ENCODE assay signal across 28 mouse cellular contexts in genomic region chr1:107346788-107347187, GRCm38 (mm10). TPM values are rescaled to one million over a fixed set of nuclear protein-coding genes. Genes with fewer than 3 reads are reported as not detected.
A peak's percentile ranks its signal among the peaks of the same experiment; 100 is the strongest.
DNase-seq lines count a peak whose midpoint lies in the region; ATAC-seq and TF ChIP-seq lines count a peak whose summit lies in the region.
"Had no signal": no experiment of that assay in that cellular context is flagged by ENCODE, and none has a peak within 500 bp of the region (broad histone marks: within the 10 kb centered on the region; RNA-seq: fewer than 3 reads in every experiment).

No protein-coding gene starts in this region.

- H3K4me3 ChIP-seq in hindbrain, embryonic 16.5 days (ENCODE audit: low read length): no peak overlapping the region
- H3K4me3 ChIP-seq in hindbrain, embryonic 14.5 days (replicated peaks; ENCODE audit: low read length): no peak overlapping the region
- H3K4me3 ChIP-seq in midbrain, embryonic 15.5 days: no peak overlapping the region
- no peak overlapping the region for H3K4me3 ChIP-seq in midbrain, embryonic 11.5 days (ENCODE audit: low read depth, low read length)
- H3K4me3 ChIP-seq in midbrain, postnatal 0 days (ENCODE audit: low read depth, low read length): no peak overlapping the region
- H3K4me3 ChIP-seq in midbrain, embryonic 13.5 days (replicated peaks): no peak overlapping the region
- H3K4me3 ChIP-seq: embryonic facial prominence, embryonic 13.5 days; embryonic facial prominence, embryonic 15.5 days; erythroblast, embryonic 14.5 days; forebrain, embryonic 10.5 days; forebrain, embryonic 12.5 days; forebrain, embryonic 15.5 days had no signal

- 88% methylated on average over 2 of the region's 2 CpGs for WGBS in hindbrain, embryonic 16.5 days
- 92% methylated on average over 2 of the region's 2 CpGs for WGBS in hindbrain, embryonic 14.5 days
- WGBS in midbrain, embryonic 15.5 days: 80% methylated on average over 2 of the region's 2 CpGs
- WGBS in midbrain, embryonic 11.5 days: 88% methylated on average over 2 of the region's 2 CpGs
- 62% methylated on average over 2 of the region's 2 CpGs for WGBS in midbrain, postnatal 0 days
- WGBS in midbrain, embryonic 13.5 days: 94% methylated on average over 2 of the region's 2 CpGs

- peak; percentile 60; the same call in 1 of the 2 replicates for ATAC-seq in hindbrain, embryonic 16.5 days
- ATAC-seq in hindbrain, embryonic 14.5 days (ENCODE audit: low FRiP score): no peak
- ATAC-seq in midbrain, embryonic 15.5 days (replicated peaks): peak; percentile 70
- no peak for ATAC-seq in midbrain, embryonic 11.5 days (ENCODE audit: low FRiP score)
- ATAC-seq in midbrain, postnatal 0 days (ENCODE audit: low FRiP score): peak; percentile 18; the same call in 1 of the 2 replicates
- ATAC-seq in midbrain, embryonic 13.5 days: no peak
- ATAC-seq: forebrain, embryonic 15.5 days had no signal

- no peaks in the 10 kb centered on the region for H3K4me1 ChIP-seq in hindbrain, embryonic 16.5 days (ENCODE audit: control insufficient read depth, insufficient read depth, low read depth, low read length)
- H3K4me1 ChIP-seq in hindbrain, embryonic 14.5 days (replicated peaks; ENCODE audit: control insufficient read depth, insufficient read depth, low read length): no peaks in the 10 kb centered on the region
- H3K4me1 ChIP-seq in midbrain, embryonic 15.5 days: no peaks in the 10 kb centered on the region
- no peaks in the 10 kb centered on the region for H3K4me1 ChIP-seq in midbrain, embryonic 11.5 days (ENCODE audit: control insufficient read depth, insufficient read depth, low read length)
- no peaks in the 10 kb centered on the region for H3K4me1 ChIP-seq in midbrain, postnatal 0 days (ENCODE audit: insufficient read depth, low read length)
- no peaks in the 10 kb centered on the region for H3K4me1 ChIP-seq in midbrain, embryonic 13.5 days (replicated peaks)
- H3K4me1 ChIP-seq: embryonic facial prominence, embryonic 13.5 days; embryonic facial prominence, embryonic 15.5 days; forebrain, embryonic 10.5 days; forebrain, embryonic 12.5 days; forebrain, embryonic 15.5 days had no signal

- no peak overlapping the region for H3K9ac ChIP-seq in hindbrain, embryonic 16.5 days (ENCODE audit: low read depth, low read length)
- H3K9ac ChIP-seq in hindbrain, embryonic 14.5 days: no peak overlapping the region
- no peak overlapping the region for H3K9ac ChIP-seq in midbrain, embryonic 15.5 days
- H3K9ac ChIP-seq in midbrain, embryonic 11.5 days (ENCODE audit: low read length): no peak overlapping the region
- H3K9ac ChIP-seq in midbrain, postnatal 0 days (replicated peaks; ENCODE audit: low read length, poor library complexity, severe bottlenecking): no peak overlapping the region
- H3K9ac ChIP-seq in midbrain, embryonic 13.5 days (replicated peaks): no peak overlapping the region
- H3K9ac ChIP-seq: embryonic facial prominence, embryonic 13.5 days; embryonic facial prominence, embryonic 15.5 days; forebrain, embryonic 12.5 days; forebrain, embryonic 15.5 days had no signal

- DNase-seq in hindbrain, embryonic 14.5 days (ENCODE audit: low spot score): no peak
- no peak for DNase-seq in midbrain, embryonic 11.5 days (ENCODE audit: low spot score, missing footprints)
- DNase-seq in midbrain, postnatal 0 days (ENCODE audit: low spot score): no peak
- DNase-seq: adrenal gland, adult 2 months; adrenal gland, postnatal 10 days; adrenal gland, postnatal 25 days; cerebellum, adult 11 months; cerebellum, adult 18-20 months; cerebellum, adult 8-10 months; cerebellum, adult 9-11 months; cerebellum, postnatal 36 days; embryo, embryonic 11 days had no signal

- no peak for TF ChIP-seq CTCF in midbrain, postnatal 0 days (IDR thresholded peaks at IDR 0.05)

- no peaks in the 10 kb centered on the region for H3K27me3 ChIP-seq in hindbrain, embryonic 16.5 days (replicated peaks; ENCODE audit: control insufficient read depth, insufficient read depth, low read length)
- no peaks in the 10 kb centered on the region for H3K27me3 ChIP-seq in hindbrain, embryonic 14.5 days (ENCODE audit: control insufficient read depth, insufficient read depth, low read length)
- H3K27me3 ChIP-seq in midbrain, embryonic 15.5 days (replicated peaks): no peaks in the 10 kb centered on the region
- no peaks in the 10 kb centered on the region for H3K27me3 ChIP-seq in midbrain, embryonic 11.5 days (ENCODE audit: control insufficient read depth, insufficient read depth, low read length)
- H3K27me3 ChIP-seq in midbrain, postnatal 0 days (ENCODE audit: insufficient read depth, low read length): no peaks in the 10 kb centered on the region
- H3K27me3 ChIP-seq in midbrain, embryonic 13.5 days: no peaks in the 10 kb centered on the region
- H3K27me3 ChIP-seq: embryonic facial prominence, embryonic 13.5 days; embryonic facial prominence, embryonic 15.5 days; forebrain, embryonic 12.5 days; forebrain, embryonic 15.5 days had no signal

- H3K27ac ChIP-seq in hindbrain, embryonic 16.5 days (ENCODE audit: low read depth, low read length): no peak overlapping the region
- no peak overlapping the region for H3K27ac ChIP-seq in hindbrain, embryonic 14.5 days
- no peak overlapping the region for H3K27ac ChIP-seq in midbrain, embryonic 15.5 days
- no peak overlapping the region for H3K27ac ChIP-seq in midbrain, embryonic 11.5 days (ENCODE audit: low read depth, low read length)
- no peak overlapping the region for H3K27ac ChIP-seq in midbrain, postnatal 0 days (ENCODE audit: low read depth, low read length)
- H3K27ac ChIP-seq in midbrain, embryonic 13.5 days: no peak overlapping the region
- H3K27ac ChIP-seq: embryonic facial prominence, embryonic 13.5 days; embryonic facial prominence, embryonic 15.5 days; forebrain, embryonic 10.5 days; forebrain, embryonic 12.5 days; forebrain, embryonic 15.5 days had no signal

- H3K4me2 ChIP-seq in hindbrain, embryonic 16.5 days (ENCODE audit: low read length): no peak overlapping the region
- no peak overlapping the region for H3K4me2 ChIP-seq in hindbrain, embryonic 14.5 days (replicated peaks)
- no peak overlapping the region for H3K4me2 ChIP-seq in midbrain, embryonic 15.5 days
- H3K4me2 ChIP-seq in midbrain, embryonic 11.5 days: no peak overlapping the region
- H3K4me2 ChIP-seq in midbrain, postnatal 0 days (ENCODE audit: low read depth, low read length, poor library complexity, severe bottlenecking): no peak overlapping the region
- no peak overlapping the region for H3K4me2 ChIP-seq in midbrain, embryonic 13.5 days (replicated peaks)
- H3K4me2 ChIP-seq: embryonic facial prominence, embryonic 13.5 days; embryonic facial prominence, embryonic 15.5 days; forebrain, embryonic 12.5 days; forebrain, embryonic 15.5 days had no signal

- no peaks in the 10 kb centered on the region for H3K36me3 ChIP-seq in hindbrain, embryonic 16.5 days (ENCODE audit: control insufficient read depth, insufficient read depth, low read length)
- no peaks in the 10 kb centered on the region for H3K36me3 ChIP-seq in hindbrain, embryonic 14.5 days (replicated peaks; ENCODE audit: control insufficient read depth, insufficient read depth)
- H3K36me3 ChIP-seq in midbrain, embryonic 15.5 days (replicated peaks): no peaks in the 10 kb centered on the region
- H3K36me3 ChIP-seq in midbrain, embryonic 11.5 days (ENCODE audit: control insufficient read depth, insufficient read depth, low read length): no peaks in the 10 kb centered on the region
- no peaks in the 10 kb centered on the region for H3K36me3 ChIP-seq in midbrain, postnatal 0 days (ENCODE audit: insufficient read depth, low read length)
- no peaks in the 10 kb centered on the region for H3K36me3 ChIP-seq in midbrain, embryonic 13.5 days
- H3K36me3 ChIP-seq: embryonic facial prominence, embryonic 13.5 days; embryonic facial prominence, embryonic 15.5 days; forebrain, embryonic 10.5 days; forebrain, embryonic 12.5 days; forebrain, embryonic 15.5 days had no signal

- no peaks in the 10 kb centered on the region for H3K9me3 ChIP-seq in hindbrain, embryonic 16.5 days (ENCODE audit: control insufficient read depth, low read length)
- H3K9me3 ChIP-seq in hindbrain, embryonic 14.5 days (ENCODE audit: control insufficient read depth, low read length): no peaks in the 10 kb centered on the region
- no peaks in the 10 kb centered on the region for H3K9me3 ChIP-seq in midbrain, embryonic 15.5 days
- no peaks in the 10 kb centered on the region for H3K9me3 ChIP-seq in midbrain, embryonic 11.5 days (ENCODE audit: control insufficient read depth, low read length)
- no peaks in the 10 kb centered on the region for H3K9me3 ChIP-seq in midbrain, postnatal 0 days (ENCODE audit: low read length)
- no peaks in the 10 kb centered on the region for H3K9me3 ChIP-seq in midbrain, embryonic 13.5 days
- H3K9me3 ChIP-seq: embryonic facial prominence, embryonic 13.5 days; embryonic facial prominence, embryonic 15.5 days; forebrain, embryonic 10.5 days; forebrain, embryonic 12.5 days; forebrain, embryonic 15.5 days had no signal

RNA-seq across cellular contexts. Expression of gene Serpinb11, which starts 14.2 kb away (rescaled TPM):
- 0.08 TPM in 1 of 2 replicates, not detected in the other for polyA plus RNA-seq in hindbrain, embryonic 16.5 days (2015; fragmentation: Nextera tagmentation; extraction: Ambion mirVana)
- polyA plus RNA-seq in hindbrain, embryonic 14.5 days (2014; fragmentation: Nextera tagmentation; extraction: Ambion mirVana): not detected in 2 replicates
- not detected in 2 replicates for polyA plus RNA-seq in midbrain, embryonic 15.5 days (2015; fragmentation: Nextera tagmentation; extraction: Ambion mirVana)
- polyA plus RNA-seq in midbrain, embryonic 11.5 days (2014; fragmentation: Nextera tagmentation; extraction: Ambion mirVana): not detected in 2 replicates
- total RNA-seq in midbrain, postnatal 0 days (2014; rRNA removed): not detected in 2 replicates
- not detected in 2 replicates for polyA plus RNA-seq in midbrain, postnatal 0 days (2015; fragmentation: Nextera tagmentation; extraction: Ambion mirVana)
- polyA plus RNA-seq in midbrain, embryonic 13.5 days (2015; fragmentation: Nextera tagmentation; extraction: Ambion mirVana): not detected in 2 replicates
- total RNA-seq: adrenal gland, adult 2 months; adrenal gland, postnatal 10 days; adrenal gland, postnatal 25 days; adrenal gland, postnatal 4 days; common myeloid progenitor, adult 5-6 weeks; ES-E14; MEL had no signal
- polyA plus RNA-seq: adrenal gland, adult 2 months; brain, embryonic 14.5 days; C2C12; embryonic facial prominence, embryonic 11.5 days; erythroblast, embryonic 14.5 days; forebrain, embryonic 10.5 days; forebrain, embryonic 12.5 days; forebrain, embryonic 15.5 days had no signal

RNA-seq across cellular contexts. Expression of gene Serpinb7, which starts 52.7 kb away (rescaled TPM):
- 0.16 TPM in 1 of 2 replicates, not detected in the other for polyA plus RNA-seq in hindbrain, embryonic 16.5 days (2015; fragmentation: Nextera tagmentation; extraction: Ambion mirVana)
- polyA plus RNA-seq in hindbrain, embryonic 14.5 days (2014; fragmentation: Nextera tagmentation; extraction: Ambion mirVana): 0.25 TPM in 1 of 2 replicates, not detected in the other
- not detected in 2 replicates for polyA plus RNA-seq in midbrain, embryonic 15.5 days (2015; fragmentation: Nextera tagmentation; extraction: Ambion mirVana)
- polyA plus RNA-seq in midbrain, embryonic 11.5 days (2014; fragmentation: Nextera tagmentation; extraction: Ambion mirVana): not detected in 2 replicates
- not detected in 2 replicates for total RNA-seq in midbrain, postnatal 0 days (2014; rRNA removed)
- polyA plus RNA-seq in midbrain, postnatal 0 days (2015; fragmentation: Nextera tagmentation; extraction: Ambion mirVana): not detected in 2 replicates
- not detected in 2 replicates for polyA plus RNA-seq in midbrain, embryonic 13.5 days (2015; fragmentation: Nextera tagmentation; extraction: Ambion mirVana)
- total RNA-seq: adrenal gland, adult 2 months; adrenal gland, postnatal 10 days; adrenal gland, postnatal 25 days; adrenal gland, postnatal 4 days; common myeloid progenitor, adult 5-6 weeks; ES-E14; MEL had no signal
- polyA plus RNA-seq: adrenal gland, adult 2 months; embryonic facial prominence, embryonic 11.5 days; erythroblast, embryonic 14.5 days; forebrain, embryonic 10.5 days; forebrain, embryonic 12.5 days; forebrain, embryonic 15.5 days had no signal

Comparison
In these comparisons a context has a peak if more than half of its experiments do, and no peak if none do; other contexts are left out.
1. ATAC-seq: peak in hindbrain, embryonic 16.5 days (single experiment), midbrain, embryonic 15.5 days (single experiment) and midbrain, postnatal 0 days (single experiment); none in hindbrain, embryonic 14.5 days (single experiment), midbrain, embryonic 11.5 days (single experiment) and midbrain, embryonic 13.5 days (single experiment).